In genomic region chr6:48741711-48742206, GRCm38 (mm10) we compare ENCODE assay signal across 11 mouse cellular contexts. TPM values are rescaled to one million over a fixed set of nuclear protein-coding genes. Genes with fewer than 3 reads are reported as not detected.
DNase-seq lines count a peak whose midpoint lies in the region; ATAC-seq and TF ChIP-seq lines count a peak whose summit lies in the region.
"Had no signal": no experiment of that assay in that cellular context is flagged by ENCODE, and none has a peak within 500 bp of the region (broad histone marks: within the 10 kb centered on the region; RNA-seq: fewer than 3 reads in every experiment).

No protein-coding gene starts in this region.

- 9% methylated on average over 9 of the region's 9 CpGs for WGBS in intestine, embryonic 16.5 days
- 32% methylated on average over 9 of the region's 9 CpGs for WGBS in liver, postnatal 0 days (ENCODE audit: insufficient replicate concordance)

- peaks cover 7% of the 10 kb centered on the region for H3K4me1 ChIP-seq in intestine, embryonic 16.5 days (ENCODE audit: control insufficient read depth, insufficient read depth, low read length)
- peaks cover 23% of the 10 kb centered on the region for H3K4me1 ChIP-seq in liver, postnatal 0 days (ENCODE audit: insufficient read depth)

- H3K9ac ChIP-seq in intestine, embryonic 16.5 days (ENCODE audit: low read depth, low read length), result peak overlapping the region; percentile 54
- no peak overlapping the region for H3K9ac ChIP-seq in liver, postnatal 0 days (replicated peaks)

- peak; percentile 60 for ATAC-seq in intestine, embryonic 16.5 days
- ATAC-seq in liver, postnatal 0 days, result peak; percentile 48

- no peak for TF ChIP-seq EP300 in liver, postnatal 0 days (IDR thresholded peaks at IDR 0.05; ENCODE audit: low read depth)

- peak overlapping the region; percentile 54; the same call in 1 of the 2 replicates for H3K4me3 ChIP-seq in intestine, embryonic 16.5 days (ENCODE audit: low read length)
- no peak overlapping the region for H3K4me3 ChIP-seq in liver, postnatal 0 days (ENCODE audit: low read depth, low read length)

- no peaks in the 10 kb centered on the region for H3K9me3 ChIP-seq in intestine, embryonic 16.5 days (ENCODE audit: control insufficient read depth, low read length)
- H3K9me3 ChIP-seq in liver, postnatal 0 days (ENCODE audit: low read length), result no peaks in the 10 kb centered on the region

- H3K27ac ChIP-seq in intestine, embryonic 16.5 days (ENCODE audit: low read length), result peak overlapping the region; percentile 88
- peak overlapping the region; percentile 74 for H3K27ac ChIP-seq in liver, postnatal 0 days (ENCODE audit: low read depth)
- H3K27ac ChIP-seq: left cerebral cortex, adult 2 months had no signal

- H3K36me3 ChIP-seq in intestine, embryonic 16.5 days (ENCODE audit: control insufficient read depth, insufficient read depth, low read length), result no peaks in the 10 kb centered on the region
- no peaks in the 10 kb centered on the region for H3K36me3 ChIP-seq in liver, postnatal 0 days (replicated peaks; ENCODE audit: insufficient read depth, low read length)

- H3K27me3 ChIP-seq in intestine, embryonic 16.5 days (replicated peaks; ENCODE audit: control insufficient read depth, insufficient read depth, low read length), result no peaks in the 10 kb centered on the region
- H3K27me3 ChIP-seq in liver, postnatal 0 days (ENCODE audit: insufficient read depth, low read length), result no peaks in the 10 kb centered on the region

- H3K4me2 ChIP-seq in intestine, embryonic 16.5 days (ENCODE audit: low read depth, low read length), result peak overlapping the region; percentile 65
- H3K4me2 ChIP-seq in liver, postnatal 0 days (ENCODE audit: low read depth, low read length), result peak overlapping the region; percentile 71

- DNase-seq in heart, adult 11 months, result peak; percentile 89
- DNase-seq in heart, adult 9 months (ENCODE audit: low spot score in 2 of 2), result no peak
- DNase-seq in CD4-positive, CD25-positive, alpha-beta regulatory T cell, adult 2 months (ENCODE audit: low read depth, low spot score), result peak; percentile 68
- DNase-seq in liver, postnatal 0 days, result peak; percentile 21
- no peak for DNase-seq in ovary, postnatal 14 days (ENCODE audit: low spot score)
- no peak for DNase-seq in natural killer cell, adult 2 months (ENCODE audit: low spot score in 2 of 2)
- DNase-seq in layer of hippocampus, adult 9-10 months (ENCODE audit: low spot score), result no peak

- no peak for TF ChIP-seq CTCF in liver, postnatal 0 days (IDR thresholded peaks at IDR 0.05; ENCODE audit: low read depth)

RNA-seq across cellular contexts. Expression of gene Gimap1, which starts 2.9 kb away (rescaled TPM):
- 36.2 and 39.1 TPM in 2 replicates for polyA plus RNA-seq in intestine, embryonic 16.5 days (2015; fragmentation: Nextera tagmentation; extraction: Ambion mirVana)
- 9.2 and 10.0 TPM in 2 replicates for polyA plus RNA-seq in liver, postnatal 0 days (2015; fragmentation: Nextera tagmentation; extraction: Ambion mirVana)
- polyA plus RNA-seq: C2C12 had no signal

RNA-seq across cellular contexts. Expression of gene Gimap5, which starts 4.2 kb away (rescaled TPM):
- polyA plus RNA-seq in intestine, embryonic 16.5 days (2015; fragmentation: Nextera tagmentation; extraction: Ambion mirVana), result 9.7 and 13.8 TPM in 2 replicates
- polyA plus RNA-seq in liver, postnatal 0 days (2015; fragmentation: Nextera tagmentation; extraction: Ambion mirVana), result 4.7 and 5.9 TPM in 2 replicates
- polyA plus RNA-seq: C2C12 had no signal

RNA-seq across cellular contexts. Expression of gene Gimap7, which starts 23.3 kb away (rescaled TPM):
- 0.28 and 0.34 TPM in 2 replicates for polyA plus RNA-seq in intestine, embryonic 16.5 days (2015; fragmentation: Nextera tagmentation; extraction: Ambion mirVana)
- 0.59 and 0.65 TPM in 2 replicates for polyA plus RNA-seq in liver, postnatal 0 days (2015; fragmentation: Nextera tagmentation; extraction: Ambion mirVana)
- polyA plus RNA-seq: C2C12; neural tube, embryonic 11.5 days had no signal

RNA-seq across cellular contexts. Expression of gene Gm28053, which starts 23.4 kb away (rescaled TPM):
- 3.2 and 9.2 TPM in 2 replicates for polyA plus RNA-seq in intestine, embryonic 16.5 days (2015; fragmentation: Nextera tagmentation; extraction: Ambion mirVana)
- 1.1 TPM in 1 of 2 replicates, not detected in the other for polyA plus RNA-seq in liver, postnatal 0 days (2015; fragmentation: Nextera tagmentation; extraction: Ambion mirVana)
- polyA plus RNA-seq: C2C12; neural tube, embryonic 11.5 days had no signal

RNA-seq across cellular contexts. Expression of gene Gimap3, which starts 28.9 kb away (rescaled TPM):
- 0.37 and 0.43 TPM in 2 replicates for polyA plus RNA-seq in intestine, embryonic 16.5 days (2015; fragmentation: Nextera tagmentation; extraction: Ambion mirVana)
- 0.75 and 0.82 TPM in 2 replicates for polyA plus RNA-seq in liver, postnatal 0 days (2015; fragmentation: Nextera tagmentation; extraction: Ambion mirVana)
- polyA plus RNA-seq: C2C12; neural tube, embryonic 11.5 days had no signal

Comparison
In these comparisons a context has a peak if more than half of its experiments do, and no peak if none do; other contexts are left out.
1. DNase-seq: peak in heart, adult 11 months (single experiment), CD4-positive, CD25-positive, alpha-beta regulatory T cell, adult 2 months (single experiment) and liver, postnatal 0 days (single experiment); none in heart, adult 9 months (0 of 2), ovary, postnatal 14 days (single experiment), natural killer cell, adult 2 months (0 of 2) and layer of hippocampus, adult 9-10 months (single experiment).